Mouse (Mus musculus) ES-Bruce4 (cell line): ENCODE results near the gene Elf5. TPM values are rescaled to one million over a fixed set of nuclear protein-coding genes. Genes with fewer than 3 reads are reported as not detected.
A peak's percentile ranks its signal among the peaks of the same experiment; 100 is the strongest.

Experiments used
- H3K27ac ChIP-seq: 2 replicates; pipeline ENCODE4 v1.5.1; 2012; ENCODE audit warnings: low read length, inconsistent platforms; ENCODE audit not compliant: insufficient read depth
- H3K27me3 ChIP-seq: 2 replicates; pipeline ENCODE4 v1.6.1; 2012; ENCODE audit warnings: mild to moderate bottlenecking, low read length, inconsistent platforms; ENCODE audit not compliant: control insufficient read depth, poor library complexity, insufficient read depth, severe bottlenecking
- H3K36me3 ChIP-seq: 2 replicates; pipeline ENCODE4 v1.6.1; 2012; ENCODE audit warnings: inconsistent platforms, mild to moderate bottlenecking, low read length, moderate library complexity; ENCODE audit not compliant: control insufficient read depth, poor library complexity, insufficient read depth, severe bottlenecking
- H3K4me1 ChIP-seq: one replicate; pipeline ENCODE4 v1.8.1; 2011; ENCODE audit warnings: low read length; ENCODE audit not compliant: control insufficient read depth, insufficient read depth
- H3K4me3 ChIP-seq: 2 replicates; pipeline ENCODE4 v1.5.1; 2011; ENCODE audit warnings: low read depth, mild to moderate bottlenecking, low read length
- H3K9ac ChIP-seq: 2 replicates; pipeline ENCODE4 v1.6.1; 2012; ENCODE audit warnings: low read depth, mild to moderate bottlenecking, inconsistent platforms; ENCODE audit not compliant: poor library complexity, severe bottlenecking
- H3K9me3 ChIP-seq: replicated peaks from 2 replicates; pipeline ENCODE4 v1.6.1; 2012; ENCODE audit warnings: mild to moderate bottlenecking, low read length, inconsistent platforms; ENCODE audit not compliant: control insufficient read depth, poor library complexity, insufficient read depth, severe bottlenecking
- CTCF ChIP-seq: IDR thresholded peaks from one replicate; pipeline ENCODE4 v1.8.1; 2011; ENCODE audit warnings: low read depth, low read length
- EP300 ChIP-seq: IDR thresholded peaks from 2 replicates; pipeline ENCODE4 v1.6.1; 2011; ENCODE audit warnings: low read depth, low read length; ENCODE audit not compliant: insufficient read depth
- POLR2A ChIP-seq: IDR thresholded peaks from one replicate; pipeline ENCODE4 v1.8.1; 2011; ENCODE audit warnings: low read length; ENCODE audit not compliant: insufficient read depth
- polyA plus RNA-seq: library from polyadenylated mRNA; stranded (reverse); fragments of >200 nt; gene quantifications from 2 replicates; pipeline ENCODE4 v1.2.4, GENCODE M21; 2011; ENCODE audit warnings: low read depth; ENCODE audit not compliant: missing spikeins, insufficient read depth, insufficient read length

The Elf5 gene
- polyA plus RNA-seq, 1 experiment: not detected

- H3K36me3 ChIP-seq: no peaks in the 10 kb centered on the region
- no peaks in the 10 kb centered on the region for H3K27me3 ChIP-seq
- H3K4me1 ChIP-seq: no peaks in the 10 kb centered on the region
- H3K27ac ChIP-seq: no peak overlapping the region
- TF ChIP-seq CTCF (no peak), EP300 (no peak), POLR2A (no peak)
- no peaks in the 10 kb centered on the region for H3K9me3 ChIP-seq
- no peak overlapping the region for H3K4me3 ChIP-seq
- H3K9ac ChIP-seq: no peak overlapping the region
Observed at GRCm38 (mm10) chr2:103413381-103413780, 1.9 kb downstream of the Elf5 start.

- Histone ChIP-seq H3K4me1 (no peaks in the 10 kb centered on the region), H3K9ac (no peak overlapping the region), H3K27ac (no peak overlapping the region), H3K27me3 (no peaks in the 10 kb centered on the region), H3K9me3 (no peaks in the 10 kb centered on the region), H3K4me3 (no peak overlapping the region), H3K36me3 (no peaks in the 10 kb centered on the region)
- TF ChIP-seq POLR2A (no peak), CTCF (no peak), EP300 (no peak)
Observed at GRCm38 (mm10) chr2:103415774-103416173, 4.3 kb downstream of the Elf5 start.

GRCm38 (mm10) chr2:103420650-103421507, 9.4 kb downstream of the Elf5 start:
- H3K36me3 ChIP-seq: no peaks in the 10 kb centered on the region
- no peaks in the 10 kb centered on the region for H3K4me1 ChIP-seq
- no peak overlapping the region for H3K9ac ChIP-seq
- H3K9me3 ChIP-seq: no peaks in the 10 kb centered on the region
- no peak overlapping the region for H3K4me3 ChIP-seq
- no peak for TF ChIP-seq EP300
- no peak for TF ChIP-seq CTCF
- no peak for TF ChIP-seq POLR2A
- no peaks in the 10 kb centered on the region for H3K27me3 ChIP-seq
- no peak overlapping the region for H3K27ac ChIP-seq

- no peak overlapping the region for H3K4me3 ChIP-seq
- no peak overlapping the region for H3K27ac ChIP-seq
- no peaks in the 10 kb centered on the region for H3K4me1 ChIP-seq
- H3K36me3 ChIP-seq: no peaks in the 10 kb centered on the region
- H3K9ac ChIP-seq: no peak overlapping the region
- TF ChIP-seq CTCF (no peak), POLR2A (no peak), EP300 (no peak)
- no peaks in the 10 kb centered on the region for H3K9me3 ChIP-seq
- no peaks in the 10 kb centered on the region for H3K27me3 ChIP-seq
Observed at GRCm38 (mm10) chr2:103423884-103424283, 12.4 kb downstream of the Elf5 start.

GRCm38 (mm10) chr2:103424349-103425026, 13.0 kb downstream of the Elf5 start:
- Histone ChIP-seq H3K27me3 (no peaks in the 10 kb centered on the region), H3K4me3 (no peak overlapping the region), H3K4me1 (no peaks in the 10 kb centered on the region), H3K36me3 (no peaks in the 10 kb centered on the region), H3K27ac (no peak overlapping the region), H3K9ac (no peak overlapping the region), H3K9me3 (no peaks in the 10 kb centered on the region)
- no peak for TF ChIP-seq POLR2A
- TF ChIP-seq CTCF: peak; percentile 71
- no peak for TF ChIP-seq EP300

- no peaks in the 10 kb centered on the region for H3K4me1 ChIP-seq
- no peak overlapping the region for H3K4me3 ChIP-seq
- H3K27me3 ChIP-seq: no peaks in the 10 kb centered on the region
- no peak for TF ChIP-seq POLR2A
- TF ChIP-seq EP300: no peak
- no peaks in the 10 kb centered on the region for H3K36me3 ChIP-seq
- H3K9me3 ChIP-seq: no peaks in the 10 kb centered on the region
- H3K27ac ChIP-seq: no peak overlapping the region
- no peak overlapping the region for H3K9ac ChIP-seq
Observed at GRCm38 (mm10) chr2:103425456-103426063, 14.1 kb downstream of the Elf5 start.
